Mouse (Mus musculus) adrenal gland, postnatal 36 days (tissue): ENCODE measurements around the gene Adora1. TPM values are rescaled to one million over a fixed set of nuclear protein-coding genes. Genes with fewer than 3 reads are reported as not detected.

Experiments used
- DNase-seq, 2 experiments: peaks; one replicate each; pipeline ENCODE4 v3.0.0; 2021; ENCODE audit warnings: mixed read lengths in 1 of 2
- total RNA-seq, 2 experiments: library from RNA; stranded (reverse); gene quantifications; 2 replicates each; pipeline ENCODE4 v1.2.3; 2021

Adora1 gene
- total RNA-seq, 2 experiments from 2014 or later: 110 to 137 TPM

GRCm38 (mm10) chr1:134194298-134195022 lies 40.8 kb downstream of the Adora1 start:
- peak in 1 of 2 experiments; percentile 49 for DNase-seq

- peak; percentile 61 to 79 for DNase-seq
Observed at GRCm38 (mm10) chr1:134193674-134194197, 41.5 kb downstream of the Adora1 start.

GRCm38 (mm10) chr1:134193126-134193525 lies 42.1 kb downstream of the Adora1 start, which contains the start of gene Mybph:
Gene Mybph, plus strand, starts transcription at chr1:134193448.
- DNase-seq: no peak

- no peak for DNase-seq
Observed at GRCm38 (mm10) chr1:134192024-134192423, 43.2 kb downstream of the Adora1 start.

DNA sequence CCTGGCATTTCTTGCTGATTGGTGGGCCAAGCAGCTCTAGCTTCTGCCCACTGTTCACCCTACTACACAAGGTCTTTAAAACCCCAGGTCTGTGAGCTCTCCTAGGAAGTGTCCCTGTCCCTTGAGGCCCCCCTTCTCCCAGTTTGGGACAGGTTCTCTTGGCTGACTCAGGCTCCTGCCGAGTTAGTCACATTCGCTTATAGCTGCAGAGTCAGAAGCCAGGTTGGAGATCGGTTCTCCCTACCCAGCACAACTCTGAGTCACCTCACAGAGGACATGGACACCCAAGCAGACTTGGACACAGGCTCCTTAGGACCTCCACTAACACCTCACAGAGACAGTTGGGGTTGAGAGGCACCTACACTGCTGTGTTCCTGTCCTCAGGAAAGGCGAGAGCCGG lies 44.0 kb downstream of the Adora1 start:
- peak in 1 of 2 experiments; percentile 20 for DNase-seq

GRCm38 (mm10) chr1:134188989-134189729 lies 46.1 kb downstream of the Adora1 start:
- no peak for DNase-seq

DNA sequence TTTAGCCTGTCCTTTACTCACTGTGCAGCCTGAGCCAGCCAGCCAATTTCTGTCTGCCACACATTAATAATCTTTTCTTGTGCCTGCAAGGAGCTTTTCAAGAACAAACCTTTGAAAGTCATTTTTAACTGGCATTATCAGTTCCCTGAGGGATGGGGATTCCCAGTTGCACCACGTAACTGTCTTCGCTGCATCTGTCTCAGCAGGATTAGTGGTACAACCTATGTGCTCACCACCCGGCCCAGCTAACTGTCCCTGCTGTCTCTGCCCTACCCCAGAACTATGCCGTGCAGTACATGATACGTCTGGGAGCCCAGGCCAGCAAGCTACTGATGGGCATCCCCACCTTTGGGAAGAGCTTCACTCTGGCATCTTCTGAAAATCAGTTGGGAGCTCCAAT lies 47.0 kb downstream of the Adora1 start:
- no peak for DNase-seq

- DNase-seq: no peak
Observed at GRCm38 (mm10) chr1:134184089-134184488, 51.1 kb downstream of the Adora1 start.

GRCm38 (mm10) chr1:134182025-134182424 lies 53.2 kb downstream of the Adora1 start, which contains the start of gene Chil1:
Gene Chil1, plus strand, starts transcription at chr1:134182176.
- DNase-seq: peak in 1 of 2 experiments; percentile 26

DNA sequence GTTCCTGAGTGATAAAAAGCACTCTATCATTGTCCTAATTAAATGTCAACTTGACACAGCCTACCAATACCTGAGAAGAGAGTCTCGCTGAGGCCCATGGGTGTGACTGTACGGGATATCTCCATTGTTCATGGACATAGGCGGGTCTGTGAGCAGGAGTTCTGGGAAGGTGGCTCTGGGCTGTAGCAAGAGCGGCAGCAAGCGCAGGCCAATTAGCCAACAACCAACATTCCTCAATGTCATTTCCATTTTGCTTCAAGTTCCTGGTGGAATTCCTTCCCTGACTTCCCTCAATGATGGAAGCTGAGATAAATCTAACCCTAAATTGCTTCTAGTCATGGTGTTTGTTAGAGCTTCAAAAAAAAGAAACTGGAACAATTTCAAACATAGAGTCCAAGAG lies 57.3 kb downstream of the Adora1 start:
- DNase-seq: no peak

DNA sequence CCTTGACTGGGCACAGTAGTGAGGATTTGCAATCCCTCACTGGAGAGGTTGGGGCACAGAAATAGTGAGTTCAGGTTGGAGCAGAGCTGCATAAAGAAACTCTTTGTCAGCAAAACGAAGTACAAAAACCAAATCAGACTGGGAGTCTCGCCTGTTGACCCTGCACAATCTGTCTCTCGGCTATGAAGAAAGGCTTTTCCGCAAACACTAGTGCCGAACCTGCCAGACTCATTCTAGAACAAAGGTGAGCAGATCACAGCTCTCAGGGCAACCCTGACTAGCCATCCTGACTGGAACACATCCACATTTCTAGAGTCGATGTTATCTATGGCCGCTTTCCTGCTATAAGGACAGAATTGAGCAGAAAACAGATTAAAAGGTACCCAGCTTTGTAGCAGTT lies 62.1 kb downstream of the Adora1 start:
- DNase-seq: no peak

DNA sequence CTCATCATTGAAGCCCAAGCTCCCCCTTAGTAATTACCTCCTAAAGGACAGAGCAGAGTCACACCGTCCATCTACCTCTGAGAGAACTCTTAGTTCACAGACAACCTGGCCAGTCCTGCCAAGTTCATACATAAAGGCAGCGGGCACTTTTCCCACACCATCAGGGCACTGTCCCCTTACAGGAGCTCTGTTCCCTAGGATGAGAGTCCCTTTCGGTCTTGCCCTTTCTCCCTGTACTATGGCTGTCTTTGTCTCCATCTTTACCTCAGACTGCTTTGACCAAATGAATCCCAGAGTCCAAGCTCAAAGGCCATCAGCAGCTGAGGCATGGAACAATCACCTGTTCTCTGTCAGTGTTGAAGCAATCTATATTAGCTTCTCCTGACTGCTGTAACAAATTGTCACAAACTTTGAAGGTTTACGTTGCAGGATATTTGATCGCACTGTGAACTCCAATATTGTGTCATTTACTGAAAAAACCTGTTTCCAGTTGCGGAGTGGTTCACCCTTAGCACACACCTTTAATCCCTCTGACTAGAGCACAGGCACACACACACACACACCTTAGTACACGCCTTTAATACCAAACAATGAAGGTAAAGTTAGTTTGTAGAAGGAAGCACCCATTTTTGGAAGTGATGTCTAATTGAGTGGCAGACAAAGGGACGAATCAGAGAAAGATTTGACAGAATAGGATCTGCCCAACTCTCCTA lies 66.1 kb downstream of the Adora1 start:
- no peak for DNase-seq

DNA sequence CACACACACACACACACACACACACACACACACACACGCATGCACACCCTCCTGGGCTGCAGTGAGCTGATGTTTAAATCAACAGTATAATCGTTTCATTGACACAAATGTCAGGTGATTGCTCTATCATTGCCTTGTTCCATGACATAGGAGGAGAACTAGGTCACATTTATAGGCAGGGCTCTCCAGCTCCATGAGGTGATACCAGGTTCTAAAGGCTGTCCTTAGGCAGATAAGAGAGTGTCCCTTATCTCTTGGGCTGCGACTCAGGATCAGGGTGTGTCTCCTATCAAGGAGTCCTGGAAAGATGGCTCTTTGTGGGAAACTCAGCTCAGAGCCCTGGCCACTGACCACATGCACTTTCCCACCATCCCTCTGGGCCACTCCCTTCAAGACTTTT lies 66.7 kb downstream of the Adora1 start:
- no peak for DNase-seq

DNA sequence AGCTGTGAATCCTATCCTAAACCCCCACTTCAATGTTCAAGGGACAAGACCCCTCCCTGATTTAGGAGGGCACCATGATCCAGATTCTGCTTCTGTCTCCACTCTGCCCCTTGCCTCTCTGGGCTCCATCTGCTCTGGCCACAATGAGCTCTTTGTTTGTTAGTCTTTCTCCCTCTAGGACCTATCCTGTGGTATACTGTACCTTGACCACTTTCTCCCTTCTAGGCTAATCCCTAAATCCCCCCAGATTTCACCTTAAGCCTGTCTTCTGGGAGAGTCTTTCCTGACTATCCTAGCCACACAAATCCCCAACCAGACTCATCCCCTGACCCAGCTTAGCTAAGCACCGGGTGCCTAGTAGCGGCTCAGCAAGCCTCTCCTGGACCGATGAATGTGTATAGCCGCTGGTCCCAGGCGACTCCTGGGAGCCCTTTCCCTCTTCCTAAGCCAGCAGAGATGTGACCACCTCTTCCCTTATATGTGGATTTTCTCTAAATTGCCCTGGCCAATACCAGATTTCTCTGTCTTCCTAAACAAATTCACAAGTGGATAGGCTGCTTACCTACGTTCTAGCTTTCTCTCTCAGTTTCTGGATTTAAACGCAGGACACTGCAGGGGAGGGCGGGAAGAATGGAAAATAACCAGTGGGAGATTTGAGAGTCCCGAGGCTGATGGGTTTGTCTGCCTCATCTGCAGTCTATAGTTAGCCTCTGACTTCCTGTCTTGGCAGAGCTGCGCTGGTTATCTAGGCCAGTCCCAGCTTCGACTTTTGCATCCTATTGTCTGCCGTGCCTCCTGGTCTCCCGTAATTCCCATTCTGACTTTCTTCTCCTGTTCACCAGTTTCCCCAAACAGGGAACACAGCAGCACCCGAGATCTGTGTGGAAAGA lies 67.6 kb downstream of the Adora1 start:
- DNase-seq: no peak

- DNase-seq: no peak
Observed at GRCm38 (mm10) chr1:134166547-134166946, 68.7 kb downstream of the Adora1 start.

DNA sequence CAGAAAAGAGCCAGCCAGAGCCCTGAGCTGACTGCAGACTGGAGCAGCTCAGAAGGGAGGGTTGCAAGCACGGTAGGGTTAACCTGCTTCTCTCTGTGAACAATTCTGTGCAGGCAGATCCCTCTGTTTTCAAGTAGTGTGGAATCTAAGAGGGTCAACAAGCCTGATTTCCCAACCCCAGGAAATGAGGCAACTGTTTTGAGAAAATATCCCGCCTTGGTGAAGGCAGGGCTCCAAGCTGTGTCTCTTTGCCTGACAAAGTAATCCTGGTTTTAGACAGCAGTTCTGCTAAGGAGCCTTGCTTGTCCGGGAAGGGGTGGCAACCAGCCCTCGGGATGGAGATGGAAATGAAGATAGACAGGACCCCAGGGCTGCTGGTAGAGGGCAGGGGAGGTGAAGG lies 70.8 kb downstream of the Adora1 start:
- no peak for DNase-seq

DNA sequence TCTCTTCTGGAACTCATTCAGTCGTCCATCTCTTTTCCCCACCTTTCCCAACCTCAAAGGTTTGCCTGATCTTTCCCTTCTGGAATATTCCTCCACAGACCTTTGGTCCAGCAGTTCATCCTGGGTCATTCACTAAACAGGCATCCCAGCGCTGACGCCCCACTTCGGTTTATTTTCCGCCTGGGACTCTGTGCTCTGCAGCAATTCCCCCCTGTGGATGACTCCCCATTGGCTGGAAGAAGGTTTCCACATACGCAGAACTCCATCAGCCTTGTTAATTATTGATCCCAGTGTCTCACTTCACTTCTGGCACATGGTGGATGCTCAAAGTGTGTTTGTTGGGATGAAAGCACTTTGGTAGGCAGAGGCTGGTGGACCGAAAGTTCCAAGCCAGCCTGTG lies 71.8 kb downstream of the Adora1 start:
- DNase-seq: no peak

- no peak for DNase-seq
Observed at GRCm38 (mm10) chr1:134162510-134163225, 72.6 kb downstream of the Adora1 start.

GRCm38 (mm10) chr1:134161399-134161798 lies 73.8 kb downstream of the Adora1 start:
- no peak for DNase-seq

DNA sequence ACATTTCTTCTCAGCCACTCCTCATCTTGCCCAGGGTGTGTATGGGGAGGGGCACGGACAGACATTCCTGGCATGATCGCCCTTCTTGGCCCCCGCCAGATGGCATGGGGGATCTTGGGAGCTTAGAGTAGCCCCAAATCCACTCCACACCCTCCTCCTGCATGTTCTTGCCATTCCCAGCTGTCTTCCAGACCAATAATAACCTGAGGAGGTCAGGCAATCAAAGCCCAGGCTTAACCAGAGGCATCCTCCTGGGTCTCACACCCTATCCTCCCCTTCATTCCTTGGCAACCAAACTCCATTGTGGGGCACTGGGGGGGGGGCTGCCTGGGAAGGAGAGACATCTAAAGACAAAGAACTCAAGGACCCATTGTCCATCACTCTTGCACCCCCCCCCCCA lies 74.8 kb downstream of the Adora1 start:
- DNase-seq: no peak

DNA sequence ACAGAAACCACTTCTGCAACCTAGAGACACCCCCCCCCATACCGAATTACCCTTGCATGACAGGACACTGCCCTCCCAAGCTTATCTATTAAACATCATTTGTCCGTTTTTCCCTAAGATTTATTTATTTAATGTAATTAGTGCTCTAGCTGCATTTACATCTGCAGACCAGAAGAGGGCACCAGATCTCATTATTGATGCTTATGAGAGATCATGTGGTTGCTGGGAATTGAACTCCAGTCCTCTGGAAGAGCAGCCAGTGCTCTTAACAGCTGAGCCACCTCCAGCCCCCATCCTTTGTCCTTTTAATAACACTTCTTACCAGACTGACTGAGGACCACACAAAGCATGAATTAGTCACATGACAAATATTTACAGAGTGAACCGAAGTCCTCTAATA lies 80.6 kb downstream of the Adora1 start:
- DNase-seq: no peak
